Mouse (Mus musculus) midbrain, embryonic 13.5 days (tissue): ENCODE measurements at regions not wholly inside any gene's neighbourhood (a gene's known extent, or its start where the extent isn't known, plus 50 kb on each side); places are given as distances from the start of the nearest gene placed in this dataset.

Experiments used
- ATAC-seq: fragments of 200-750 bp; cut with Nextera tagmentation; 2 replicates; pipeline ENCODE4 v1.8.0; 2017; ENCODE audit warnings: mild to moderate bottlenecking, moderate TSS enrichment, moderate library complexity
- H3K27ac ChIP-seq: fragments of 300-500 bp; sonication (generic); 2 replicates; pipeline ENCODE4 v1.5.1; 2015; ENCODE audit warnings: inconsistent platforms, mild to moderate bottlenecking, moderate library complexity
- H3K27me3 ChIP-seq: fragments of 300-500 bp; sonication (generic); 2 replicates; pipeline ENCODE4 v1.6.1; 2015; ENCODE audit warnings: mild to moderate bottlenecking, inconsistent platforms
- H3K36me3 ChIP-seq: fragments of 300-500 bp; sonication (generic); 2 replicates; pipeline ENCODE4 v1.6.1; 2015; ENCODE audit warnings: mild to moderate bottlenecking, inconsistent platforms
- H3K4me1 ChIP-seq: fragments of 300-500 bp; sonication (generic); replicated peaks from 2 replicates; pipeline ENCODE4 v1.6.1; 2015; ENCODE audit warnings: inconsistent platforms
- H3K4me2 ChIP-seq: fragments of 300-500 bp; sonication (generic); replicated peaks from 2 replicates; pipeline ENCODE4 v1.6.1; 2015; ENCODE audit warnings: moderate library complexity, mild to moderate bottlenecking, inconsistent platforms
- H3K4me3 ChIP-seq: fragments of 300-500 bp; sonication (generic); replicated peaks from 2 replicates; pipeline ENCODE4 v1.5.1; 2015; ENCODE audit warnings: mild to moderate bottlenecking, inconsistent platforms
- H3K9ac ChIP-seq: fragments of 300-500 bp; sonication (generic); replicated peaks from 2 replicates; pipeline ENCODE4 v1.6.1; 2015; ENCODE audit warnings: mild to moderate bottlenecking, inconsistent platforms
- H3K9me3 ChIP-seq: fragments of 300-500 bp; sonication (generic); 2 replicates; pipeline ENCODE4 v1.6.1; 2016; ENCODE audit warnings: mild to moderate bottlenecking, inconsistent platforms
- WGBS: fragments of 180-500 bp; shearing (Covaris S2); methylation state at CpG from one replicate; pipeline ENCODE4 v1.1.7; 2015; 5-methylcytosine and 5-hydroxymethylcytosine counted together

DNA sequence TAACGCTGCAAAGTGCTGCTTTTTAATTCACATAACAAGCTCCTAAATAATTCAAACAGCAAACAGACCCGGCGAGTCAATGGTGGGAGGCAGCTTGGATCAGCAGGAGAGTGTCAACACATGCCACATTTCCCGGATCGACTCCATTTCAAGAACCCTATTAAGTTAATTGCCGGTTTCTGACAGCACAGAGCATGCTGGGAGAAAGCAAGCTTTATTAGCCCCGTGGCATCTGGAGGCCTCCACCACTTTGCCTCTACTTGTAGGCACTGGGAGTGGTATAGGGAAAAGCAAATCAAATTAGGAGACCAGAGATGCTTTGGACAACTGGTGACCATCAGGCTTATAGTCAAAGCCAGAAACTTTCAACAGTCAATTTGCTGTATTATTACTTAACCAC, 188.5 kb downstream of the Emx2 start:
- H3K27ac ChIP-seq: no peak overlapping the region
- H3K27me3 ChIP-seq: no peaks in the 10 kb centered on the region
- WGBS: 59% methylated on average over 7 of the region's 7 CpGs
- no peak overlapping the region for H3K9ac ChIP-seq
- H3K36me3 ChIP-seq: no peaks in the 10 kb centered on the region
- no peaks in the 10 kb centered on the region for H3K9me3 ChIP-seq
- H3K4me1 ChIP-seq: peaks cover 23% of the 10 kb centered on the region
- no peak overlapping the region for H3K4me3 ChIP-seq
- ATAC-seq: 0 out of 2 replicates have a peak, but pooled peaks have one; percentile 45
- no peak overlapping the region for H3K4me2 ChIP-seq

DNA sequence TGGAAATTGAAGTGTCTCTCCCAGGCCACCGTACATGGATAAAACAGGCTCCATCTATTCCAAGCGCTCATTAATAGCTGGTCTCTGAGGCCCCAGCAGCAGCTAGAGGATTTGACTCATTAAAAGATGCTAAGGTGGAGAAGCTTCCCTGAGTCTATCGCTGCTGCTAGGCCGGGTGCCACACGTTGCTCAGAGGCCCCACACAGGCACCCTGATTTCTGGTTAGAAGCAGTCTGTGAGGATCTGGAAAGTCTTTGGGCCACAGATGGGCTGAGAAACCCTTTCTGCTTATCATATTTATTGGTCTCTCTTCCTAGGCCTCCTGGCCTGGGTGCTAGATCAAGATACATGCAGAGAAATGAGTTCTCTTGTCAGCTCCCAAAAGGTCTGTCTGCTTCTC, 191.2 kb downstream of the Emx2 start:
- H3K27ac ChIP-seq: no peak overlapping the region
- no peaks in the 10 kb centered on the region for H3K27me3 ChIP-seq
- 55% methylated on average over 5 of the region's 5 CpGs for WGBS
- no peaks in the 10 kb centered on the region for H3K36me3 ChIP-seq
- no peaks in the 10 kb centered on the region for H3K9me3 ChIP-seq
- ATAC-seq: no peak
- no peak overlapping the region for H3K9ac ChIP-seq
- H3K4me2 ChIP-seq: no peak overlapping the region
- peaks cover 23% of the 10 kb centered on the region for H3K4me1 ChIP-seq
- no peak overlapping the region for H3K4me3 ChIP-seq

DNA sequence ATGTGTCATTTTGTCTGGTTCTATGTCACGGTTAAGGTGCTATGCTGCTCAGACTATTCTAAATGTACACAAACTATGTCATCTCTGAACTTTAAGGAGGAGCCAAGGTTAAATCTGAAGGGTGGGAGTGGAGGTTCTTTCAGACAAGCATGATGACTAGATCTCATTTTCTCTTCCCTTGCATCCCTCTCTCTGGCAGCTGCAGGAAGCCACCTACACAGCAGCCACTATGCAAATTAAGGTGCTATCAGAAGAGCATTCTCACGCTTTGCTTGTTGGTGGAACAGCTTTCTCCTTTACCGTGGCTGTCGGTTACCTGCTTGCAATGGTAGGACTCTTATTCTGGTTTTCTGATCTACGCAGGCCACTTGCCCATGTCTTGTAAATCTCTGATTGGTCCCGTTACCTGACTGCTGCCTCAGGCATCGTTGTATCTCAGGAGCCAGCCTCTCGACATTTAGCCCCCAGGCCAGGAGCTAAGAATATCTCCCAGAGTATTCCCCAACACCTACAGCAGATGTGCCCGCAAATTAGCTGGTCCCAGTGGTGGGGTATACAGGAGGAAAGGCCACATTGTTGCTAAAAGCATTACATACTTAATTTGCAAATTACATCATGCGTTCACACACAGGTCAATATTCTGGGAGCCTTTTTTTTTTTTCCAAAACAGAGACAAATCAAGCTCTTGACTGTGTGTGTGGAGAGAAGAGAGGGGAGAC, 192.6 kb downstream of the Emx2 start:
- H3K27me3 ChIP-seq: no peaks in the 10 kb centered on the region
- peaks cover 23% of the 10 kb centered on the region for H3K4me1 ChIP-seq
- 75% methylated on average over 10 of the region's 10 CpGs for WGBS
- no peak overlapping the region for H3K9ac ChIP-seq
- H3K36me3 ChIP-seq: no peaks in the 10 kb centered on the region
- no peak overlapping the region for H3K4me2 ChIP-seq
- ATAC-seq: 0 out of 2 replicates have a peak, but pooled peaks have one; percentile 18
- peak overlapping the region; percentile 47; the same call in 1 of the 2 replicates for H3K27ac ChIP-seq
- no peak overlapping the region for H3K4me3 ChIP-seq
- no peaks in the 10 kb centered on the region for H3K9me3 ChIP-seq

DNA sequence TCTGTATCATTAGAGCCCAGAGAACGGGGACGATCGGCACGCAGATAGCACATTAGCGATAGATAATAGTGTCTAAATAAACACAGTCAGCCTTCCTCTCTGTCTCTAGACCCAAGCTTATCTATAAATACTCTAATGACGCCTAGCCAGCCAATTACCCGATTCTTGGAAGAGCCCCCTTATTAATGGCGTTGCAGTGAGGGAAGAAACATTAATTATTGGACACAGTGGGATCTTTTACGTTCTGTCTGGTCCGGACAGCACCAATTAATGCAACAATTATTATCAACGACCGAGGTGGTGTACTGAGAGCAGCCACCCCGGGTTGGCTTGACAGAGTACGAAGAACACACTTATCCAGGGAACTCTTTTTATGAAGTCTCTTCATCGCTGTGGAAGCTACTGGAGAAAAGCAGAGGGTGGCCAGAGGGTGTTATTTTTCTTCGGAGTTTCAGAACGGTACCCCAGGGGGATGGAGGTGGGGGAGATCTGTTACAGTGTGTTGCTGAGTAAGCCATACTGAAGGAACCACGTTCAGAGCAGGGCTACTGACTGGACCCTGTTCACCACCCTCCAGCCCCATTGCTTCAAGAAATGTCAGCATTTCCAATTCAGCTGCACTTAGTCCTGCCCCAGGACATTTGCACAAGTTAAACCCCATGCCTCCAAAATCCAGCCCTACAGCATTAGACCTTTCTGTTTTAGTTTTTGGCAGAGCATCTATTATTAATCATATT, 195.6 kb downstream of the Emx2 start:
- no peak overlapping the region for H3K4me3 ChIP-seq
- no peak for ATAC-seq
- H3K4me2 ChIP-seq: no peak overlapping the region
- peaks cover 18% of the 10 kb centered on the region for H3K4me1 ChIP-seq
- WGBS: 57% methylated on average over 18 of the region's 18 CpGs
- no peaks in the 10 kb centered on the region for H3K36me3 ChIP-seq
- H3K9ac ChIP-seq: no peak overlapping the region
- H3K9me3 ChIP-seq: no peaks in the 10 kb centered on the region
- H3K27me3 ChIP-seq: no peaks in the 10 kb centered on the region
- no peak overlapping the region for H3K27ac ChIP-seq

DNA sequence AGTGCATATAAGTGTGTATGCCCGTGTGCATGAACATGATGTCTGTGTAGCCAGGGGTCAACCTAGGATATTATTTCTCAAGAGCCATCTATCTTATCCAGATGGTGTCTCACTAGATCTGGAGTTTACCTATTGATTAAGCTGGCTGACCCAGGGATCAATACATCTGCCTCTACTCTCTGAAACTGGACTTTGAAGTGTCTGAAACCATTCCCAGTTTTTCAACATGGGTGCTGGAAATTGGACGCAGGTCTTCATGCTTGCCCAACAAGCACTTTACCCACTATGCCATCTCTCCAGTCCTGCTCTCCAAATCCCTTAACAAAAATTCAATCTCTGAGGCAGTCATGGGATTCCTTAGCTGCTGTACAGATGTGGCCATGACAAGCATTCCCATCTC, 197.1 kb downstream of the Emx2 start:
- WGBS: 95% methylated on average over 2 of the region's 2 CpGs
- ATAC-seq: no peak
- no peak overlapping the region for H3K27ac ChIP-seq
- H3K9ac ChIP-seq: no peak overlapping the region
- no peak overlapping the region for H3K4me2 ChIP-seq
- H3K4me3 ChIP-seq: no peak overlapping the region
- peaks cover 10% of the 10 kb centered on the region for H3K4me1 ChIP-seq
- H3K9me3 ChIP-seq: no peaks in the 10 kb centered on the region
- H3K27me3 ChIP-seq: no peaks in the 10 kb centered on the region
- no peaks in the 10 kb centered on the region for H3K36me3 ChIP-seq

DNA sequence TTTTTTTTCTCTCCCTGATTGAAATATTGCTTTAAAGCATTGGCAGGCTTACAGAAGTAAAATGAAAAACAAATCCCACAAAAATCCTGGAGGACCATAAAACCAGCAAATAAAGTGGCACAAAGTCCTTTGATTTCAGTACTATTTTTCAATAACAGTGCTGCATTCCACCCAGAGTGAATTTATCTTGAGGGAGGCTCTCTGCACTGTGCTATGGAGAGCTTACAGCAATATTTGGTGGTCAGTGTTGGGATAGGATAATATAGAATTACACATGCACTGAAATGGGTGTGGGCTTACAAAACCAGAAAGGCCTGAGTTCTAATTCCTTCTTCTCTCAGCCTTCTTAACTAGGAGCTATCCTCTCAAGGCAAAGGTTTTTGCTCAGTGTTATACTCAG, 211.6 kb downstream of the Emx2 start:
- Histone ChIP-seq H3K4me2 (no peak overlapping the region), H3K9ac (no peak overlapping the region), H3K36me3 (no peaks in the 10 kb centered on the region), H3K9me3 (no peaks in the 10 kb centered on the region), H3K4me1 (no peaks in the 10 kb centered on the region), H3K4me3 (no peak overlapping the region), H3K27me3 (no peaks in the 10 kb centered on the region), H3K27ac (no peak overlapping the region)
- no peak for ATAC-seq

DNA sequence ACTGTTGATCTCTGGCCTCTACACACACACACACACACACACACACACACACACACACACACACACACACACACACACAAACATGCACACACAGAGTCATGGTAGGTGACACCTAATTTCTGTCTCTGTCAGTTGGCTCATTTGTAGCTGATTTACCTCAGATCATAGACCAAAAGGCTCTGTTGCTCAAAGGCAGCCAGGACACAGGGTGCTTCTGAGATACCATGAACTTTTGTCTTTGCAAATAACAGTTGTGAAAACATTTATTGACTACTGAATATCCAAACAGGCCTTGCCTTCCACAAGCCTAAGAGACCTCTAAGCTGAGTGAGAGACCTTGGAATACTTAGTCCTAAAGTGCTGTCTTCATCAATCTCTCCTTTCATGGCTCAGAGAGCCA, 215.4 kb downstream of the Emx2 start:
- no peak overlapping the region for H3K4me2 ChIP-seq
- no peak overlapping the region for H3K27ac ChIP-seq
- H3K4me1 ChIP-seq: no peaks in the 10 kb centered on the region
- ATAC-seq: no peak
- H3K4me3 ChIP-seq: no peak overlapping the region
- H3K27me3 ChIP-seq: no peaks in the 10 kb centered on the region
- H3K9me3 ChIP-seq: no peaks in the 10 kb centered on the region
- H3K9ac ChIP-seq: no peak overlapping the region
- no peaks in the 10 kb centered on the region for H3K36me3 ChIP-seq

DNA sequence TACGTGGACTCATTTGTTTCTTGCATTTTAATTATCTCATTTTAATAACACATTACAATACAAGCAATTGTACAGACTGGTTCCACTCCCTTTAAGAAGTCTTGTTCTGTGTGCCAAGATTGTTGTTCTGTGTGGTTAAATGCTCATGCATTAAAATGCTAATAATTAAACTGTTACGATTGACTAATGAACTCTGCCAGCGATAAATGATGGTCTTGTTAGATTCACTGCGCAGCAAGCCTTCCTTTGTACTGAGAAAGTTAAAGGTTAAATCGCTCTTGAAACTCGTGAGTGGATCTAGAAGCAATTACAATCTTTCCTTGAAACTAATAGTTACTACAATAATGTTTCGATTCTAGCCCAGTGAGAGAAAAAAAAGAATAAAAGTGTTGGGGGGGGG, 221.0 kb downstream of the Emx2 start:
- WGBS: 77% methylated on average over 7 of the region's 7 CpGs
- ATAC-seq: no peak
- H3K4me1 ChIP-seq: no peaks in the 10 kb centered on the region
- H3K4me2 ChIP-seq: no peak overlapping the region
- H3K4me3 ChIP-seq: no peak overlapping the region
- H3K27me3 ChIP-seq: no peaks in the 10 kb centered on the region
- H3K36me3 ChIP-seq: no peaks in the 10 kb centered on the region
- H3K9ac ChIP-seq: no peak overlapping the region
- H3K9me3 ChIP-seq: no peaks in the 10 kb centered on the region
- no peak overlapping the region for H3K27ac ChIP-seq

DNA sequence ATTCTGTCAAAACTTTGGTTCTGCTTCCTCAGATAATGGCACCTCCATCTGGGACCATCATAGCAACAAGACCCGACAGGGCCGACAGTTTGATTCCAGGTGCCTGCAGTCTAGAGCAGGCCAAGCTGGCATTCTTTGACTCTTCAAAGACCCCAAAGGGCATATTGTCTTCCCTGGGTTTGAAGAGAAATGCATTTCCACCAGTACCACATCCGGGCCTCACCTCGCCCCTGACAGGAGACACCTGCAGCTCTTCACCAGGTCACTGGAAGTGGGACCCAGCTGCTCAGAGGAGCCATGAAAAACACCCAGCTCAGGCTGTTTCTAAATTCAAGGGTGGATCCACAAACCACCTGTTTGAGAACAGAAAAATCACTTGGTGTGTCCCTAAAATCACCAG, 222.2 kb downstream of the Emx2 start:
- no peaks in the 10 kb centered on the region for H3K4me1 ChIP-seq
- no peak overlapping the region for H3K4me2 ChIP-seq
- no peak for ATAC-seq
- H3K27me3 ChIP-seq: no peaks in the 10 kb centered on the region
- H3K9ac ChIP-seq: no peak overlapping the region
- no peak overlapping the region for H3K4me3 ChIP-seq
- H3K27ac ChIP-seq: no peak overlapping the region
- H3K9me3 ChIP-seq: no peaks in the 10 kb centered on the region
- no peaks in the 10 kb centered on the region for H3K36me3 ChIP-seq
- 98% methylated on average over 4 of the region's 4 CpGs for WGBS

DNA sequence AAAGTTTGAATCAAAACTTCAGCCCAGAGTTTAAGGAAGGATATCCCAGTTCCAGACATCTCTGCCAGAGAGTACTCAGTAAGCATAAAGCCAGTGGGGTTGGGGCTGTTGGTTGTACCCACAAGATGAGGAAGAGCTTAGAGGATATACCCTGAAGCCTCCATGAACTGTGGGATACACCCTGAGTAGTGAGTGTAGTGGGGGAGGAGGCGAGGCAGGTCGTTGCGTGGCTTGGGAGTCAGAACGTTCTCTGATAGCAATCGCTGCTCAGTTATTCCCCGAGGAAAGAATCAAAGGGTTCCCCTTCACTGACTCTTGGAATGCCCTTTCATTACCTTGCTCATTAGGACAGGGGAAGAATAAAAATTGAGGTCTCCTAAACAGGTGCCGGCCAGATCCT, 226.1 kb downstream of the Emx2 start:
- WGBS: 80% methylated on average over 7 of the region's 7 CpGs

DNA sequence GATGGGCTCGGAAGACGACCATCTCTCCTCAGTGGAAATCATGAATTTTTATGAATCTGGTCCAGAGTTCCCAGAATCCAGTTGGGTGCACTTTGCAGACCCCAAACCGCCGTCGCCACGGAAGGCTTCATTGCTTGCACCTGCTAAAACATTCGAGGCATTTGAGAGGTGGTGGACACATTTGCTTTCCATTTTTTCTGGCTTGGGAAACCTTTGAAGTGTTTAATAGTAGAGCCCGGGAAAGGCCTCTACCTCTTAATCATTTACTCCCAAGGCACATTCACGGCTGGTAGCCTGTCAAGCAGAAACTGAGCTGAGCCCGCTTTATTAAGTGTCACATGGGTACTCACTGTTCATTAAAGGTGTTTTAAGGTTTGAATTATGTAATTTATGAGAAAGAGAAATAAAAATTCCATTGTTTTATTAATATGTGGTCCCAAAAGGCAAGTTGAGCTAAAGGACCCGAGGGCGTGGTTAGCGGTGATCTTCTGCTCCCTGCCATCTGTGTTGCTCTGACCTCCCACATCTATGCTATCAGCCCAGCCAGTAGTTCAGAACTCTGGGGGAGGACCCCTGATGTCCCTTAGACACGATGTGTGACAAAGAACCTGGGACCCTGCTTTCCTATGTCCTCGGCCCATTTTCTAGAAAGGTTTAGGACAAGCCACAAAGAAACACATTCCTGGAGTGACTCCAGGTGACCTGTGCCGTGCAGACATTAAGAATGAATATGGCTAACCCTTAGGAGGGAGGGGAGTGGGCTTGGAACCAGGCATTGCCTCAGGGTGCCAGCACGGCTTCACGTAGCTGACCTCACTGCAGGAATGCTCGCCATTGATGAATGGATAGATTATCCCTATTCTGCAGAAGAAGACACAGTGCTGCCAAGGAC, 227.9 kb downstream of the Emx2 start:
- H3K9me3 ChIP-seq: no peaks in the 10 kb centered on the region
- WGBS: 57% methylated on average over 19 of the region's 19 CpGs
- H3K27ac ChIP-seq: no peak overlapping the region
- H3K9ac ChIP-seq: no peak overlapping the region
- no peaks in the 10 kb centered on the region for H3K36me3 ChIP-seq
- no peak overlapping the region for H3K4me2 ChIP-seq
- no peaks in the 10 kb centered on the region for H3K27me3 ChIP-seq
- ATAC-seq: no peak
- H3K4me3 ChIP-seq: no peak overlapping the region
- peaks cover 9% of the 10 kb centered on the region; the same call in 1 of the 2 replicates for H3K4me1 ChIP-seq

More for the DNA sequence above, 226.1 kb downstream of the Emx2 start:
- H3K27me3 ChIP-seq: no peaks in the 10 kb centered on the region
- peaks cover 9% of the 10 kb centered on the region; the same call in 1 of the 2 replicates for H3K4me1 ChIP-seq
- H3K9me3 ChIP-seq: no peaks in the 10 kb centered on the region
- no peak overlapping the region for H3K4me3 ChIP-seq
- H3K27ac ChIP-seq: no peak overlapping the region
- H3K9ac ChIP-seq: no peak overlapping the region
- no peak for ATAC-seq
- no peak overlapping the region for H3K4me2 ChIP-seq
- H3K36me3 ChIP-seq: no peaks in the 10 kb centered on the region

DNA sequence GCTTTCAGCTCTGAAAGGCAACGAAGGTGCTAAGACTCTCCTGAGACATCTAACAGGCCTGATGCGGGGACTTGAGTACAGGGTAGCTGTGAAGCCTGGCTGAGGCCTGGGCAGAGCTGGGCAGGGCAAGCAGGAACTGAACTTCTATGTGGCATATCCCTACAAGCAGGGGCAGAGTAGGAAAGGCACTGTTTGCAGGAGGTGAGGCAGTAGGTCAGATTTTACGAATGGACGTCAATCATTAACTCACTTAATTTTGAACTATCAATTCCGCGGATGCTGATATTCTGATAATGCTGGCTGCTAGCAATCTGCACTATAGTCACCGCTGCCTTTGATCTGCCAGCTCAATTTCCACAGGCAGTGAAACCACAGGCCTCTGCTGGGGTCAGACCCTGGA, 229.0 kb downstream of the Emx2 start:
- Histone ChIP-seq H3K9ac (no peak overlapping the region), H3K27me3 (no peaks in the 10 kb centered on the region), H3K9me3 (no peaks in the 10 kb centered on the region), H3K4me3 (no peak overlapping the region), H3K4me2 (no peak overlapping the region), H3K4me1 (peaks cover 9% of the 10 kb centered on the region; the same call in 1 of the 2 replicates), H3K27ac (no peak overlapping the region), H3K36me3 (no peaks in the 10 kb centered on the region)
- ATAC-seq: no peak
- 91% methylated on average over 7 of the region's 7 CpGs for WGBS
